8 mouse cellular contexts compared by ENCODE assay signal in genomic region chr2:73066307-73067167, GRCm38 (mm10).
DNase-seq lines count a peak whose midpoint lies in the region; ATAC-seq and TF ChIP-seq lines count a peak whose summit lies in the region.
"Had no signal": no experiment of that assay in that cellular context is flagged by ENCODE, and none has a peak within 500 bp of the region (broad histone marks: within the 10 kb centered on the region; RNA-seq: fewer than 3 reads in every experiment).

No protein-coding gene starts in this region.

- ATAC-seq in G1E (ENCODE audit: extremely low read depth, insufficient number of reproducible peaks, low FRiP score, poor library complexity, severe bottlenecking): peak; percentile 8; the same call in 1 of the 2 replicates
- ATAC-seq in heart, embryonic 11.5 days (replicated peaks; ENCODE audit: insufficient number of reproducible peaks, low FRiP score, low TSS enrichment): peak; percentile 31; the same call in 1 of the 2 replicates
- no peak for ATAC-seq in neural tube, embryonic 11.5 days (ENCODE audit: insufficient read depth, low FRiP score, low TSS enrichment)

- H3K4me2 ChIP-seq in heart, embryonic 11.5 days: peak overlapping the region; percentile 50
- no peak overlapping the region for H3K4me2 ChIP-seq in neural tube, embryonic 11.5 days (ENCODE audit: low read depth)
- H3K4me2 ChIP-seq: neural tube, embryonic 12.5 days had no signal

- TF ChIP-seq CTCF in G1E (IDR thresholded peaks at IDR 0.05; ENCODE audit: low read depth, low read length): no peak

- 23% methylated on average over 20 of the region's 20 CpGs for WGBS in heart, embryonic 11.5 days (ENCODE audit: insufficient replicate concordance)
- 22% methylated on average over 20 of the region's 20 CpGs for WGBS in neural tube, embryonic 11.5 days

- peaks cover 34% of the 10 kb centered on the region for H3K27me3 ChIP-seq in G1E (ENCODE audit: insufficient read depth, low read length)
- no peaks in the 10 kb centered on the region for H3K27me3 ChIP-seq in heart, embryonic 11.5 days (ENCODE audit: control insufficient read depth, insufficient read depth, low read length)
- no peaks in the 10 kb centered on the region for H3K27me3 ChIP-seq in neural tube, embryonic 11.5 days (ENCODE audit: control insufficient read depth, insufficient read depth, low read length)
- H3K27me3 ChIP-seq: neural tube, embryonic 12.5 days had no signal

- DNase-seq in 416B (ENCODE audit: low read depth) (peak; percentile 61), G1E (ENCODE audit: low spot score) (no peak)
- peak; percentile 57 for DNase-seq in kidney, postnatal 14 days
- DNase-seq in neural tube, embryonic 11.5 days (ENCODE audit: low spot score): peak; percentile 28
- no peak for DNase-seq in layer of hippocampus, postnatal 14 days (ENCODE audit: low spot score in 2 of 2)
- no peak for DNase-seq in testis, postnatal 14 days (ENCODE audit: low spot score)

- no peaks in the 10 kb centered on the region for H3K36me3 ChIP-seq in G1E (replicated peaks)
- H3K36me3 ChIP-seq in heart, embryonic 11.5 days (ENCODE audit: control insufficient read depth, insufficient read depth, low read length): no peaks in the 10 kb centered on the region
- no peaks in the 10 kb centered on the region for H3K36me3 ChIP-seq in neural tube, embryonic 11.5 days (ENCODE audit: control insufficient read depth, insufficient read depth, low read length)
- H3K36me3 ChIP-seq: neural tube, embryonic 12.5 days had no signal

- H3K27ac ChIP-seq in heart, embryonic 11.5 days (ENCODE audit: low read depth, low read length): 0 out of 2 replicates have a peak overlapping the region, but pooled peaks have one; percentile 10
- no peak overlapping the region for H3K27ac ChIP-seq in neural tube, embryonic 11.5 days (ENCODE audit: low read depth, low read length)
- H3K27ac ChIP-seq: neural tube, embryonic 12.5 days had no signal

- no peak overlapping the region for H3K9ac ChIP-seq in heart, embryonic 11.5 days (ENCODE audit: low read depth, low read length)
- H3K9ac ChIP-seq in neural tube, embryonic 11.5 days (ENCODE audit: low read length): no peak overlapping the region
- H3K9ac ChIP-seq: neural tube, embryonic 12.5 days had no signal

- H3K4me3 ChIP-seq in G1E (ENCODE audit: low read depth, low read length): no peak overlapping the region
- no peak overlapping the region for H3K4me3 ChIP-seq in heart, embryonic 11.5 days (ENCODE audit: low read depth, low read length)
- H3K4me3 ChIP-seq in neural tube, embryonic 11.5 days (ENCODE audit: low read depth, low read length): no peak overlapping the region
- H3K4me3 ChIP-seq: neural tube, embryonic 12.5 days had no signal

- no peaks in the 10 kb centered on the region for H3K9me3 ChIP-seq in G1E (replicated peaks)
- H3K9me3 ChIP-seq in heart, embryonic 11.5 days (replicated peaks; ENCODE audit: control insufficient read depth, low read length): no peaks in the 10 kb centered on the region
- no peaks in the 10 kb centered on the region for H3K9me3 ChIP-seq in neural tube, embryonic 11.5 days (ENCODE audit: control insufficient read depth, low read length)
- H3K9me3 ChIP-seq: neural tube, embryonic 12.5 days had no signal

- peaks cover 13% of the 10 kb centered on the region for H3K4me1 ChIP-seq in G1E (ENCODE audit: insufficient read depth, low read depth, low read length)
- H3K4me1 ChIP-seq in heart, embryonic 11.5 days (ENCODE audit: control insufficient read depth, insufficient read depth, low read length): peaks cover 14% of the 10 kb centered on the region; the same call in 1 of the 2 replicates
- peaks cover 6% of the 10 kb centered on the region for H3K4me1 ChIP-seq in neural tube, embryonic 11.5 days (ENCODE audit: control insufficient read depth, insufficient read depth, low read length)
- H3K4me1 ChIP-seq: neural tube, embryonic 12.5 days had no signal

Comparison
In these comparisons a context has a peak if more than half of its experiments do, and no peak if none do; other contexts are left out.
1. DNase-seq: peak in 416B (single experiment), kidney, postnatal 14 days (single experiment) and neural tube, embryonic 11.5 days (single experiment); none in G1E (single experiment), layer of hippocampus, postnatal 14 days (0 of 2) and testis, postnatal 14 days (single experiment).